Mouse (Mus musculus): ENCODE data around the gene Ggta1.

- TF ChIP-seq CTCF (IDR thresholded peaks at IDR 0.05; ENCODE audit: low read depth) (no peak), EP300 (IDR thresholded peaks at IDR 0.05; ENCODE audit: low read depth) (no peak)
Observed at GRCm38 (mm10) chr2:35445610-35446009, 17.4 kb downstream of the Ggta1 start.
